Mouse (Mus musculus): ENCODE measurements around the gene Mmp12. TPM values are rescaled to one million over a fixed set of nuclear protein-coding genes. Genes with fewer than 3 reads are reported as not detected.

The Mmp12 gene
- polyA plus RNA-seq (2017; shearing (Covaris generic)), result 0.30 TPM

DNA sequence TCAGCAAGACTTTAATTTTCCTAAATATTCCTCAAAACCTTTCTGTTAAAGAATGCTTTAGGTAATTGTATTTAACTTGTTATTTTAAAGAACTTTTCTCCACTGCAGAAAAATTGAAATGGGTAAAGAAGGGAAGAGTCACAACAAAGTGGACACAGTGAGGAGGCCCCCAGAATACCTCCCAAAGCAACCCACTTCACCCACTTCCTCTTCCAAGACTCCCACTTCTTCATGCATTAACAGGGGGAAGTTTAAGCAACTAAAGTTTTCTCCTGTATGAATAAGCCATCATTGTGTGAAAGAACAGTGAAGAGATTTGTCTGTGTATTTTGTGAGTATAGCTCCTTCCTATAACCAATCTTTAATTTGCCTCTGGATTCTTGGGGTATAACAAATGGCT is at the start of gene Mmp12:
Gene Mmp12, plus strand, starts transcription at position 275 of the 400 bp plus-strand sequence.

DNA sequence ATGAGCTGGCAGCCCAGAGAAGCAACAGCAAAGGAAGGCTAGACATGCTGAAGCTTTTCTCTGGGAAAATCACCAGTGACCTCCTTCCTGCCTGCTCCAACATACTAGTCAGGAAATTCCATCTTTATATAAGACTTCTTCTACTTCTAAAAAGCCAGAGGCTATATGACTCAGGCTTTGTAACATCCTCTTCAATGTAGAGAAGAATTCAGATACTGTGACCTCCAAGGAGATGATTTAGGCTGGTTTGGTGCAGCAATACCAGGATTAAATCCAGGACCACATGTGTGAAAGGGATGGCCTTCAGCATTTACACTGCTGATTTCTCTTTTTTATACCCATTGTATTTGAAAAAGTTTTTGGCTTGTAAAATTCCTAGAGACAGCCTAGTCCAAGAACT is 43.8 kb downstream of the Mmp12 start, which contains the start of gene Mmp1b:
Gene Mmp1b, minus strand, starts transcription at position 101 of the 400 bp plus-strand sequence.

Other genes starting within 250 kb of the Mmp12 start
- 2.9 TPM for gene Dync2h1, start 159.9 kb upstream of the Mmp12 start, polyA plus RNA-seq (2017; shearing (Covaris generic))
- 180 TPM for gene Dcun1d5, start 159.9 kb upstream of the Mmp12 start, polyA plus RNA-seq (2017; shearing (Covaris generic))
- gene Mmp13, start 71.9 kb upstream of the Mmp12 start, polyA plus RNA-seq (2017; shearing (Covaris generic)), result not detected
- not detected for gene Mmp1b, start 43.7 kb downstream of the Mmp12 start, polyA plus RNA-seq (2017; shearing (Covaris generic))
- not detected for gene Mmp3, start 101.4 kb downstream of the Mmp12 start, polyA plus RNA-seq (2017; shearing (Covaris generic))
- gene Mmp10, start 158.0 kb downstream of the Mmp12 start, polyA plus RNA-seq (2017; shearing (Covaris generic)), result 4.6 TPM
- not detected for gene Mmp8, start 214.1 kb downstream of the Mmp12 start, polyA plus RNA-seq (2017; shearing (Covaris generic))
- gene Mmp27, start 227.0 kb downstream of the Mmp12 start, polyA plus RNA-seq (2017; shearing (Covaris generic)), result not detected

Data from effector memory CD4-positive, alpha-beta T cell, adult 5 months (primary cell).